Mouse (Mus musculus): Measurements from ENCODE around the gene Calm1.

DNA sequence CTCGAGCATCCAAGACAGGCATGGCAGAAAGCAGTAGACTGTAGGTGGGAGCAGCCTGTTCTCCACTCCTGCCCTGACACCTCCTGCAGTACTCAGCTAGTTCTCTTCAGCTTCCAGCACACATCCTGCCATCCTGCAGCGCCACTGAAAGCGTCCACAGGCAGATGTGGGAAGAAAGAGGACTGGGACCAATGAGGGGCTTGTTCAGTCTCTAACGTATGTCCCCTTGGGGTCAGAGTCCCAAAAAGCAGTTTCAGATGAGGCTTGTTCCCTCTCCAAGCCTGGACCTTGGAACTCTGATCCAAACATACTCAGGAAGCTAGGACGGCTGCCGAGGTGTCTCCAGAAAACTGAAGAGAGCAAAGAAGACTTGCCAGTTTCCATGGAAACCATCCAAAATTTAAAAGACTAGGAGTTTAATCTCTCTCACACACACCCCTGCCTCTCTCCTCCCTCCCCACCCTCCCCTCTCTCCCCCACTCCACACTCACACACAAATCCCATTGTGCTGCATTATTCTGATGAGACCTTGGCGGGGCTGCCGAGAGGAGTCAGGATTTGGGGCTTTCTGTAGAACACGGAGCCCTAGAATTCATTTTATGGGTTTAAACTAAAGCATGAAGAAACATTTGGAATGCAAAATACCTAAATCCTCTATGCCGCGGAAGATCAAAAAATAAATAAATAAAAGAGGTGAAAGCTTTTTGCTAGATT, 22.5 kb downstream of the Calm1 start:
- no peak for TF ChIP-seq CTCF (IDR thresholded peaks at IDR 0.05 in 2 of 3, conservative IDR thresholded peaks at IDR 0.05 in 1 of 3; ENCODE audit: control insufficient read depth in 1 of 3, insufficient read depth in 1 of 3, low read depth in 2 of 3, low read length in 3 of 3, poor library complexity in 1 of 3, severe bottlenecking in 1 of 3)
- TF ChIP-seq MEF2A (IDR thresholded peaks at IDR 0.05; ENCODE audit: extremely low read depth, insufficient replicate concordance, low read depth, low read length, poor library complexity, severe bottlenecking), result no peak
- no peak for TF ChIP-seq MAFK (IDR thresholded peaks at IDR 0.05; ENCODE audit: borderline replicate concordance, low read depth, low read length)
- no peak for TF ChIP-seq GABPA (IDR thresholded peaks at IDR 0.05; ENCODE audit: low read depth, low read length)
- TF ChIP-seq USF1 (IDR thresholded peaks at IDR 0.05; ENCODE audit: low read depth, low read length), result no peak
- no peak for TF ChIP-seq CHD2 (IDR thresholded peaks at IDR 0.05; ENCODE audit: low read length)
- TF ChIP-seq MYC (IDR thresholded peaks at IDR 0.05; ENCODE audit: low read depth, low read length), result no peak
- no peak for TF ChIP-seq ZC3H11A (IDR thresholded peaks at IDR 0.05; ENCODE audit: low read depth, low read length)
- TF ChIP-seq MAX (IDR thresholded peaks at IDR 0.05; ENCODE audit: low read length), result no peak
- TF ChIP-seq ELF1 (IDR thresholded peaks at IDR 0.05; ENCODE audit: low read depth, low read length), result no peak
- no peak for TF ChIP-seq RCOR1 (IDR thresholded peaks at IDR 0.05; ENCODE audit: low read depth, low read length)
- no peak for TF ChIP-seq EP300 (IDR thresholded peaks at IDR 0.05; ENCODE audit: low read depth in 1 of 2, low read length in 2 of 2)
- no peak for TF ChIP-seq ZNF384 (IDR thresholded peaks at IDR 0.05; ENCODE audit: low read depth, low read length)

All from MEL (cell line).